Comparison of ENCODE assay signal across 9 mouse cellular contexts in genomic region chr9:55540391-55540770, GRCm38 (mm10). TPM values are rescaled to one million over a fixed set of nuclear protein-coding genes. Genes with fewer than 3 reads are reported as not detected.
DNase-seq lines count a peak whose midpoint lies in the region; ATAC-seq and TF ChIP-seq lines count a peak whose summit lies in the region.
"Had no signal": no experiment of that assay in that cellular context is flagged by ENCODE, and none has a peak within 500 bp of the region (broad histone marks: within the 10 kb centered on the region; RNA-seq: fewer than 3 reads in every experiment).

No protein-coding gene starts in this region.

- DNase-seq in kidney, adult 2 months = peak; percentile 19
- no peak for DNase-seq in kidney, postnatal 25 days
- peak; percentile 36 for DNase-seq in brain, embryonic 14.5 days (ENCODE audit: low read depth)
- DNase-seq in hindbrain, embryonic 10.5 days (ENCODE audit: low spot score) = no peak
- DNase-seq in liver, postnatal 0 days = no peak
- DNase-seq in ovary, postnatal 10 days (ENCODE audit: low spot score) = no peak
- no peak for DNase-seq in spleen, postnatal 10 days (ENCODE audit: low spot score in 2 of 2)

- no peak overlapping the region for H3K9ac ChIP-seq in liver, postnatal 0 days (replicated peaks)

- no peak overlapping the region for H3K4me3 ChIP-seq in kidney, adult 2 months (ENCODE audit: insufficient read depth, low read depth, low read length)
- peak overlapping the region; percentile 54 for H3K4me3 ChIP-seq in hindbrain, embryonic 10.5 days
- H3K4me3 ChIP-seq in liver, postnatal 0 days (ENCODE audit: low read depth, low read length) = peak overlapping the region; percentile 45

- TF ChIP-seq CTCF in kidney, adult 2 months (conservative IDR thresholded peaks at IDR 0.05; ENCODE audit: insufficient read depth, insufficient read length, low read depth, low read length) = no peak
- TF ChIP-seq CTCF in brain, embryonic 14.5 days (IDR thresholded peaks at IDR 0.05; ENCODE audit: borderline replicate concordance, extremely low read depth, insufficient read depth, insufficient read length) = no peak
- TF ChIP-seq CTCF in liver, postnatal 0 days (IDR thresholded peaks at IDR 0.05; ENCODE audit: low read depth) = no peak

- H3K27ac ChIP-seq in kidney, adult 2 months (ENCODE audit: insufficient read depth, low read depth, low read length) = no peak overlapping the region
- peak overlapping the region; percentile 42 for H3K27ac ChIP-seq in hindbrain, embryonic 10.5 days
- no peak overlapping the region for H3K27ac ChIP-seq in liver, postnatal 0 days (ENCODE audit: low read depth)

- H3K4me2 ChIP-seq in liver, postnatal 0 days (ENCODE audit: low read depth, low read length) = peak overlapping the region; percentile 70

- WGBS in kidney, adult 2 months = 8% methylated on average over 12 of the region's 12 CpGs
- under 1% methylated on average over 12 of the region's 12 CpGs for WGBS in hindbrain, embryonic 10.5 days
- 3% methylated on average over 12 of the region's 12 CpGs for WGBS in liver, postnatal 0 days (ENCODE audit: insufficient replicate concordance)

- no peak for ATAC-seq in liver, postnatal 0 days
- no peak for ATAC-seq in erythroblast, adult 5-6 weeks (replicated peaks; ENCODE audit: low FRiP score, poor library complexity, severe bottlenecking)

- H3K36me3 ChIP-seq in kidney, adult 2 months (ENCODE audit: control insufficient read depth, insufficient read depth, low read length) = no peaks in the 10 kb centered on the region
- no peaks in the 10 kb centered on the region for H3K36me3 ChIP-seq in hindbrain, embryonic 10.5 days
- H3K36me3 ChIP-seq in liver, postnatal 0 days (replicated peaks; ENCODE audit: insufficient read depth, low read length) = no peaks in the 10 kb centered on the region

- TF ChIP-seq EP300 in liver, postnatal 0 days (IDR thresholded peaks at IDR 0.05; ENCODE audit: low read depth) = no peak

- H3K27me3 ChIP-seq in kidney, adult 2 months (replicated peaks; ENCODE audit: control insufficient read depth, insufficient read depth, low read length) = peaks cover 30% of the 10 kb centered on the region
- peaks cover 98% of the 10 kb centered on the region for H3K27me3 ChIP-seq in hindbrain, embryonic 10.5 days (ENCODE audit: insufficient read depth, poor library complexity, severe bottlenecking)
- H3K27me3 ChIP-seq in liver, postnatal 0 days (ENCODE audit: insufficient read depth, low read length) = peaks cover 87% of the 10 kb centered on the region

- 0 out of 2 replicates have a peak, but pooled peaks cover 3% of the 10 kb centered on the region for H3K4me1 ChIP-seq in kidney, adult 2 months (ENCODE audit: control insufficient read depth, insufficient read depth, low read length)
- peaks cover 61% of the 10 kb centered on the region for H3K4me1 ChIP-seq in hindbrain, embryonic 10.5 days (replicated peaks)
- peaks cover 30% of the 10 kb centered on the region for H3K4me1 ChIP-seq in liver, postnatal 0 days (ENCODE audit: insufficient read depth)

- H3K9me3 ChIP-seq in hindbrain, embryonic 10.5 days = no peaks in the 10 kb centered on the region
- H3K9me3 ChIP-seq in liver, postnatal 0 days (ENCODE audit: low read length) = no peaks in the 10 kb centered on the region

- TF ChIP-seq POLR2A in kidney, adult 2 months (IDR thresholded peaks at IDR 0.05; ENCODE audit: low read depth, low read length) = no peak
- TF ChIP-seq POLR2A in brain, embryonic 14.5 days (IDR thresholded peaks at IDR 0.05; ENCODE audit: borderline replicate concordance, extremely low read depth, insufficient read depth, insufficient read length, poor library complexity, severe bottlenecking) = no peak

RNA-seq across cellular contexts. Expression of gene Isl2, which starts 1.9 kb away (rescaled TPM):
- 0.05 TPM in 1 of 2 replicates, not detected in the other for polyA plus RNA-seq in kidney, adult 2 months (2012; rRNA removed)
- polyA plus RNA-seq in brain, embryonic 14.5 days (2012; rRNA removed) = 1.5 and 3.7 TPM in 2 replicates
- polyA plus RNA-seq in hindbrain, embryonic 10.5 days (2016; fragmentation: Nextera tagmentation; extraction: Ambion mirVana) = 15.7 and 19.1 TPM in 2 replicates
- polyA plus RNA-seq in liver, postnatal 0 days (2015; fragmentation: Nextera tagmentation; extraction: Ambion mirVana) = not detected in 2 replicates
- not detected in 2 replicates for total RNA-seq in erythroblast, adult 5-6 weeks (2015; ENCODE audit: low replicate concordance)
- not detected in 2 replicates for total RNA-seq in erythroblast, adult 5-6 weeks (2017; ENCODE audit: low replicate concordance)
- total RNA-seq: gastrocnemius, postnatal 36 days had no signal

RNA-seq across cellular contexts. Expression of gene Etfa, which starts 28.3 kb away (rescaled TPM):
- polyA plus RNA-seq in kidney, adult 2 months (2012; rRNA removed) = 157 and 192 TPM in 2 replicates
- polyA plus RNA-seq in brain, embryonic 14.5 days (2012; rRNA removed) = 36.0 and 36.7 TPM in 2 replicates
- polyA plus RNA-seq in hindbrain, embryonic 10.5 days (2016; fragmentation: Nextera tagmentation; extraction: Ambion mirVana) = 122 and 135 TPM in 2 replicates
- 466 and 477 TPM in 2 replicates for polyA plus RNA-seq in liver, postnatal 0 days (2015; fragmentation: Nextera tagmentation; extraction: Ambion mirVana)
- 37.2 and 39.2 TPM in 2 replicates for total RNA-seq in erythroblast, adult 5-6 weeks (2015; ENCODE audit: low replicate concordance)
- 14.1 and 32.3 TPM in 2 replicates for total RNA-seq in erythroblast, adult 5-6 weeks (2017; ENCODE audit: low replicate concordance)

Comparison
In these comparisons a context has a peak if more than half of its experiments do, and no peak if none do; other contexts are left out.
1. DNase-seq: peak in kidney, adult 2 months (single experiment) and brain, embryonic 14.5 days (single experiment); none in kidney, postnatal 25 days (0 of 2), hindbrain, embryonic 10.5 days (single experiment), liver, postnatal 0 days (single experiment), ovary, postnatal 10 days (single experiment) and spleen, postnatal 10 days (0 of 2).